Mouse (Mus musculus): ENCODE results near the gene Canx. TPM values are rescaled to one million over a fixed set of nuclear protein-coding genes. Genes with fewer than 3 reads are reported as not detected.
"Not testable (repeated sequence)": the region's sequence is repeated elsewhere in the genome, so short reads cannot be mapped to it uniquely, and the experiment has no call there.

Gene Canx
- 100 to 1,000 TPM; 377 to 394 TPM for total RNA-seq (2021)

GRCm38 (mm10) chr11:50325496-50326301, at the start of gene Canx:
Gene Canx, minus strand, starts transcription at chr11:50325673.
- intact Hi-C loops (cut with DNase I) = no loop called here
- DNase-seq = peak; percentile 98

- intact Hi-C loops (cut with DNase I) = no loop called here
- no peak for DNase-seq
Observed at GRCm38 (mm10) chr11:50374286-50375015, 49.0 kb upstream of the Canx start.

GRCm38 (mm10) chr11:50373621-50374020, 48.1 kb upstream of the Canx start:
- no peak for DNase-seq
- intact Hi-C loops (cut with DNase I) = no loop called here

GRCm38 (mm10) chr11:50373086-50373485, 47.6 kb upstream of the Canx start:
- intact Hi-C loops (cut with DNase I) = no loop called here
- DNase-seq = no peak

GRCm38 (mm10) chr11:50371911-50372310, 46.4 kb upstream of the Canx start:
- intact Hi-C loops (cut with DNase I) = no loop called here
- DNase-seq = no peak

- intact Hi-C loops (cut with DNase I) = no loop called here
Observed at GRCm38 (mm10) chr11:50371399-50371841, 45.9 kb upstream of the Canx start.

DNA sequence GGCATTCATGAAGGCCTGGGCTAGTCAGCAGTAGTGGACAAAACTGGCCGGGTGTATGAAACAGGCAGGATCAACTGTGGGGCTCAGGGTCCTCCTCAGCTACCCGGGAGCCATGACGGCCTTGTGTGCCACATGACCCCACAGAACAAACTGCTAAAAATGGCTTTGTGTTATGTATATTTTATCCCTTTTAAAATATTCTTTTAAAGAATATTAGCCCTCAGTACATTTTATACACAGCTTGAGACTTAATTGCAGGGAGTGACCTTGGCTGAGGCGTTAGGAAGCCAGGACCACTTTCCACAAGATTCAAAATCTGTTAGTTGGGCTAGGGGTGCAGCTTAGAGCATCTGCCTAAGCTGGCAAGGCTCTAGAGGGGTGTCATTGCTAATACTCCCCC, 45.5 kb upstream of the Canx start:
- intact Hi-C loops (cut with DNase I) = no loop called here

More at GRCm38 (mm10) chr11:50371399-50371841, 45.9 kb upstream of the Canx start:
- DNase-seq = peak; percentile 78

GRCm38 (mm10) chr11:50369360-50369911, 44.0 kb upstream of the Canx start:
- intact Hi-C loops (cut with DNase I) = loop anchor here (10.0 kb wide), 1 partner anchor 135 kb away; the partner anchor contains the start of gene Ltc4s
- DNase-seq = no peak

More for the DNA sequence above, 45.5 kb upstream of the Canx start:
- DNase-seq = peak; percentile 29

DNA sequence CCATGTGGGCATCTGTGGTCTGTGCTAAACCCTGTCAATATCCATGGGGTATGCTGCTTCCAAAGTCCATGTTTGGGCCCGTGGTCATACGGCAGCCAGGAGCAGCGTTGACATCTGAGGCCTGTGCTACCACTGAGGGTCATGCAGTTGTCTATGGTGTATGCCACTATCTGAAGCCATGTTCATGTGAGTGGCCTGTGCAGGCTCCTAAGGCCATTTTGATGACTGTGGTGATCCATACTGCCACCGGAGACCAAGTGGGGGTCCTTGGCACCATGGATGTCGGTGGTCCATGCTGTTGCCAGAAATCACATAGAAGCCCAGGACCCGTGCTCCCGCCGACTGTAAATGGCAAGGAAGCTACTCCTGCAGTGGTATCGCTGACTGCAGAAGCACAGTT, 42.1 kb upstream of the Canx start:
- DNase-seq = no peak
- intact Hi-C loops (cut with DNase I) = loop anchor here (10.0 kb wide), 1 partner anchor 133 kb away; the partner anchor contains the start of gene Ltc4s

- no peak for DNase-seq
- intact Hi-C loops (cut with DNase I) = loop anchor here (10.0 kb wide), 1 partner anchor 131 kb away; the partner anchor contains the start of gene Ltc4s
Observed at GRCm38 (mm10) chr11:50365322-50365721, 39.8 kb upstream of the Canx start.

GRCm38 (mm10) chr11:50364548-50364947, 39.1 kb upstream of the Canx start:
- intact Hi-C loops (cut with DNase I) = loop anchor here (10.0 kb wide), 1 partner anchor 130 kb away; the partner anchor contains the start of gene Ltc4s
- DNase-seq = peak; percentile 77

DNA sequence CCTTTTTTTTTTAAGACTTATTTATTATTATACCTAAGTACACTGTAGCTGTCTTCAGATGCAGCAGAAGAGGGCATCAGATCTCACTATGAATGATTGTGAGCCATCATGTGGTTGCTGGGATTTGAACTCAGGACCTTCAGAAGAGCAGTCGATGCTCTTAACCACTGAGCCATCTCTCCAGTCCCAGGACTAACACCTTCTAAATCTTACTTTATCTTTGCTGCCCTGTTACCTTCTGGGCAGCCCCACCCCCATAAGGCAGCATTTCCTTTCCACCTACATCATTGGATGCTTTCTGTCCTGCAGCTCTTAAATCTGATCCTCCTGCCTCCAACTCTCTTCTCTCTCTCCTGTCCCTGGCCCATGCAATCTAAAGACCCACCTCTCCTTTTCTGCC, 35.8 kb upstream of the Canx start:
- DNase-seq = not testable (repeated sequence)
- intact Hi-C loops (cut with DNase I) = loop anchor here (10.0 kb wide), 1 partner anchor 126 kb away; the partner anchor contains the start of gene Ltc4s

DNA sequence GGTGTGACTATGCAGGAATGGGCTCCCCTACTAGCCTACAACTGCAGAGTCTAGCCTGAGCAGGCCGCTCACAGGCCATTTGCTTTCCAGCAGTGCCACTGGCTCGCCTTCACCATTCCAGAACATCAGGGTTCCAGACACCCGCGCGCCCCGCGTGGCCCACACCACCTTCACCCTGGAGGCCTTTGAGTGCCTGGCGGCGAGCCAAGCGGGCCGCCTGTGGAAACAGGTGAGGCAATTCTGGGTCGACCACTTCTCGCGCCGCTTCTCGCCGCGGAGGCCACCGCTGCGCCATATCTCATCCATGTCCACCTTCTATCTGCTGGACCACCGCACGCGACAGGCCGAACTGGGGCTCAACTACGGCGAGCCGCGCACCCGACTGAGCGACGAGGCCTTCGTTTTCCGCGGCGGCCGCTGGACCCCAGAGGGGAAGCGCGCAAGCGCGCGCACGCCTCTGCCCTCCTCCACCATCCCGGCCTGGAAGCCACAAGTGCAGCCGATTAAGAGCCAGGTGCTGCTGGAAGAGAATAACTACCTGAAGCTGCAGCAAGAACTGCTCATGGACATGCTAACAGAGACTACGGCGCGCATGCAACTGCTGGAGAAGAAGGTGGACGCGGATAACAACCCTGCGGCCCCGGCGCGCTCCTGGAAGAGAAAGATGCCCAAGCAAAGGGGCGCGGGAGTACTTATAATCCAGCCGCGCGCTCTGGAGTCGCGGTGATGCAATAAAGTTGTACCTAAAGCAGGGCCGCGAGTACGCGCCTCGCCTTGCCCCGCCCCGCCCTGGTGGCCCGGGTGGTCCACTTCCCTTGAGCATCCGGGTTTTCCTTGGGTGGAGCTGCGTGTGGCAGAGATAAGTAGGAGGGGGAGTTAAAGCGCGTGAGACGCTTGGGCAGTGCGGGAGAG, 33.7 kb upstream of the Canx start:
- intact Hi-C loops (cut with DNase I) = no loop called here
- peak; percentile 49 for DNase-seq

GRCm38 (mm10) chr11:50355395-50355794, 29.9 kb upstream of the Canx start:
- no peak for DNase-seq
- intact Hi-C loops (cut with DNase I) = no loop called here

DNA sequence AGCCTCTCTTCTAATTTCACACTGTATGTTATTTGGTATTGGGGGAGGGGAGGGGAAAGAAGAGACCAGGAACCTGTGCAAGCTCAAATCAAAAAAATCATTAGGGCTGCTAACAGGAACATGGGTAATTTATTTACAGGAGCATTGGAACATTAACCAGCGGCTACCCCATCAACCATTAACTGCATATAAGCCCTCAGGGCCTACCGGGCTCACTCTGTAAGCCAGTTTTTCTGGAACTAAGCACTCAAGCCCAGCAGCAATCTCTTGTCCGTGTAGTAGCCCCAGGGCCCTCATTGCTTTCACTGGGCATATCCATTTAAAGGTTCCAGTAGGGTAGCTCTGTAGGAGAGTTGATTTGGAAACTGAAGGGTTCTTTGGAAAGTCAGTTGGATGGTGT, 29.4 kb upstream of the Canx start:
- intact Hi-C loops (cut with DNase I) = no loop called here
- no peak for DNase-seq

- no peak for DNase-seq
- intact Hi-C loops (cut with DNase I) = no loop called here
Observed at GRCm38 (mm10) chr11:50354162-50354561, 28.7 kb upstream of the Canx start, which contains the start of gene Cby3. Gene Cby3, plus strand, starts transcription at chr11:50354462.

DNA sequence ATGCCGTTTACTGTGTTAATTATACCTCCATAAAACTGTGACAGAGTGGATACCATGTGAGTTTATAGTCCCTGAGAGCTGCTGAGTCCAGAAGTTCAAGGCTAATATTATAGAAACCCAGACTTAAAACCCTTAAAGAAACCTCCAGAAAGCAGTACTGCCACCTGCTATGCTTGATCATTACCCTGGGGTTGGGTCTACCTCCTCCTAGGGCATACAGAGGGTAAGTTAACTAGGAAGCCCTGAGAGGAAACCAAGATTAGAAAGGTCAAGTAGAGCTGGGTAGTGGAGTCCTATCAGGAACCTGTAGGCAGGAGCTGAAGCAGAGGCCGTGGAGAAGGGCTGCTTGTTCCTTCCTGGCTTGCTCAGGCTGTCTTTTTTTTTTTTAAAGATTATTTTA, 26.7 kb upstream of the Canx start:
- no peak for DNase-seq
- intact Hi-C loops (cut with DNase I) = no loop called here

GRCm38 (mm10) chr11:50346256-50347032, 21.0 kb upstream of the Canx start:
- intact Hi-C loops (cut with DNase I) = no loop called here

DNA sequence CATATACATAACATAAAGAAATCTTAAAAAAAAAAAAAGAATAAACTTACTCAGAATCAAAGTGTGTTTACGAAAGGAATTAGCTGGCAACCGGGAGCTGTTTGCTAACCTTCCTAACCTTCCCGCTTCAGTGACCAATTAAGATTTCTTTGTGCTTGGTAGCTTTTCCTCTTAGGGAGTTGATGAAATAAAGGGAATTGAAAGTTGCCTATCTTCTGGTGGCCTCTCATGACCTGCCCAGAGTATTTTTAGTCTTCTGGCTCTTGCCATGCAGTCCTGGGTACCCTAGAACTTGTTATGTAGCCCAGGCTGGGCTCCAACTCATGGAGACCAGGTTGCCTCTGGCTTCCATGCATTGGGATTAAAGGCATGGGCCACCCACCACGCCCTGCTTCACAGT, 20.0 kb upstream of the Canx start:
- intact Hi-C loops (cut with DNase I) = no loop called here
- DNase-seq = no peak

More at GRCm38 (mm10) chr11:50346256-50347032, 21.0 kb upstream of the Canx start:
- no peak for DNase-seq
